Mouse (Mus musculus) left cerebral cortex, postnatal 36 days (tissue): ENCODE measurements around the gene Adra1b. TPM values are rescaled to one million over a fixed set of nuclear protein-coding genes. Genes with fewer than 3 reads are reported as not detected.

ENCODE experiments used
- DNase-seq, 2 experiments: peaks; one replicate each; pipeline ENCODE4 v3.0.0; 2021 to 2022; ENCODE audit warnings: low spot score in 2 of 2, mixed read lengths in 1 of 2
- intact Hi-C: fragments of 180-260 bp; cut with DNase I; formaldehyde crosslinking; loops from one replicate; pipeline ENCODE4 v1.15.1; 2025
- total RNA-seq, 2 experiments: library from RNA; stranded (reverse); gene quantifications; 2 replicates each; pipeline ENCODE4 v1.2.3; 2021

The Adra1b gene
- total RNA-seq, 2 experiments from 2014 or later, result 28.4 to 40.4 TPM

GRCm38 (mm10) chr11:43834531-43834930, 66.5 kb downstream of the Adra1b start:
- intact Hi-C loops, result loop anchor here (2.0 to 10.0 kb wide), 3 partner anchors 52 to 490 kb away; no protein-coding TSS in a partner anchor
- DNase-seq, result peak; percentile 20 to 33

- DNase-seq, result no peak
- intact Hi-C loops, result loop anchor here (5.0 to 10.0 kb wide), 2 partner anchors 49 to 383 kb away; no protein-coding TSS in a partner anchor
Measured at GRCm38 (mm10) chr11:43831530-43831929, 69.5 kb downstream of the Adra1b start.

GRCm38 (mm10) chr11:43826769-43827168, 74.2 kb downstream of the Adra1b start:
- intact Hi-C loops, result no loop called here
- DNase-seq, result no peak

GRCm38 (mm10) chr11:43823349-43823748, 77.7 kb downstream of the Adra1b start:
- intact Hi-C loops, result no loop called here
- no peak for DNase-seq

- DNase-seq, result no peak
- intact Hi-C loops, result no loop called here
Measured at GRCm38 (mm10) chr11:43820552-43821460, 80.2 kb downstream of the Adra1b start.

GRCm38 (mm10) chr11:43817368-43817923, 83.6 kb downstream of the Adra1b start:
- intact Hi-C loops, result no loop called here
- no peak for DNase-seq

GRCm38 (mm10) chr11:43812535-43812934, 88.5 kb downstream of the Adra1b start:
- no peak for DNase-seq
- intact Hi-C loops, result no loop called here

GRCm38 (mm10) chr11:43807732-43808131, 93.3 kb downstream of the Adra1b start:
- intact Hi-C loops, result no loop called here
- no peak for DNase-seq

- intact Hi-C loops, result no loop called here
- no peak for DNase-seq
Measured at GRCm38 (mm10) chr11:43795992-43796391, 105.0 kb downstream of the Adra1b start.

- DNase-seq, result no peak
- intact Hi-C loops, result no loop called here
Measured at GRCm38 (mm10) chr11:43790446-43790845, 110.6 kb downstream of the Adra1b start.

- intact Hi-C loops, result loop anchor here (1.0 to 5.0 kb wide), 2 partner anchors 49 to 548 kb away; no protein-coding TSS in a partner anchor
- DNase-seq, result peak; percentile 60 to 66
Measured at GRCm38 (mm10) chr11:43783772-43784171, 117.2 kb downstream of the Adra1b start.

GRCm38 (mm10) chr11:43783106-43783505, 117.9 kb downstream of the Adra1b start:
- intact Hi-C loops, result loop anchor here (1.0 to 5.0 kb wide), 2 partner anchors 49 to 548 kb away; no protein-coding TSS in a partner anchor
- no peak for DNase-seq

- DNase-seq, result no peak
- intact Hi-C loops, result no loop called here
Measured at GRCm38 (mm10) chr11:43779551-43779950, 121.5 kb downstream of the Adra1b start.

GRCm38 (mm10) chr11:43776324-43776694, 124.7 kb downstream of the Adra1b start:
- DNase-seq, result no peak
- intact Hi-C loops, result no loop called here

- intact Hi-C loops, result no loop called here
- peak in 1 of 2 experiments; percentile 8 for DNase-seq
Measured at GRCm38 (mm10) chr11:43775469-43776323, 125.3 kb downstream of the Adra1b start.

- intact Hi-C loops, result no loop called here
- DNase-seq, result no peak
Measured at GRCm38 (mm10) chr11:43773725-43774124, 127.3 kb downstream of the Adra1b start.

GRCm38 (mm10) chr11:43770110-43770509, 130.9 kb downstream of the Adra1b start:
- no peak for DNase-seq
- intact Hi-C loops, result no loop called here

GRCm38 (mm10) chr11:43767749-43768148, 133.3 kb downstream of the Adra1b start:
- intact Hi-C loops, result loop anchor here (5.0 kb wide), 1 partner anchor 685 kb away; no protein-coding TSS in a partner anchor

GRCm38 (mm10) chr11:43766922-43767648, 133.9 kb downstream of the Adra1b start:
- peak; percentile 75 to 79 for DNase-seq
- intact Hi-C loops, result loop anchor here (1.0 to 5.0 kb wide), 2 partner anchors 564 to 685 kb away; no protein-coding TSS in a partner anchor

More at GRCm38 (mm10) chr11:43767749-43768148, 133.3 kb downstream of the Adra1b start:
- no peak for DNase-seq
